Mouse (Mus musculus): ENCODE data around the gene Apbb1. TPM values are rescaled to one million over a fixed set of nuclear protein-coding genes. Genes with fewer than 3 reads are reported as not detected.

The Apbb1 gene
- 10 to 100 TPM; 15.0 to 16.6 TPM for total RNA-seq (2021)
- long read RNA-seq, experiment 1, transcript Apbb1-214 (14 exons, 2,878 nt) = major isoform, 31 of 43 reads
- long read RNA-seq, experiment 1, transcript Apbb1-217 (14 exons, 2,712 nt) = minor isoform, 6 of 43 reads
- long read RNA-seq, experiment 1, partial matches to known transcripts = 3 of 43 reads
- long read RNA-seq, experiment 1, other reads (novel, unspliced or antisense) = 3 of 43 reads
- long read RNA-seq, experiment 2, transcript Apbb1-217 (14 exons, 2,712 nt) = minor isoform, 9 of 54 reads
- long read RNA-seq, experiment 2, transcript Apbb1-214 (14 exons, 2,878 nt) = major isoform, 39 of 54 reads
- long read RNA-seq, experiment 2, partial matches to known transcripts = 1 of 54 reads
- long read RNA-seq, experiment 2, other reads (novel, unspliced or antisense) = 5 of 54 reads

DNA sequence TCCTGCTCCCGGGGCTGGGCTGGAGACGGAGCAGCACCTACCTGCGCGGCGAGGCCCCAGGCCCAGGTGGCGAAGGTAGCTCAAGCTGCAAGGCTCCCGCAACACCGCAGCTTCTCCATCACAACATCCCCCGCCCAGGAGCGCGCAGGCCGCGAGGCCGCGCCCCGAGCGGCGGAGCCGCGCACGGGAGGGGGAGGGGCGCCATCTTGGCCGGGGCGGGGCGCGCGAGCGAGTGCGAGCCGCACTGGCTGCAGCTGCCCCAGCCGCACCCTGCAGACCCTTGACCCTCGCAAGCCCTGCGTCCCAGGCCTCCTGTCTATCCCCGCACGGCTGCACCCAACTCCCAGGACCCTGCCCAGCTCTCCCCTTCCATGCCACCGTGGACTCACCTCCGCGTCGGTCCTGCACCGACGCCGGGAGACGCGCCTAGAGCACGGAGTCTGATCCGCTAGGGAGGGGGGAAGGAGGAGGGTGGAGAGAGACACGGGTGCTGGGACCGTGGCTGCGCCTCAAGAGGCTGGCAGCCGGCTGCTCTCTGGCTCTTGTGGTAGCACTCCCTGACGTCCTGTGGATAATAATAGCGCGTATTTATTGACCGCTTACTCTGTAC lies at the start of gene Apbb1:
Gene Apbb1 (minus strand): TSS at position 560 of the 610 bp plus-strand sequence.
- peak; percentile 69 to 72 for DNase-seq (ENCODE audit: low spot score in 2 of 2)

DNA sequence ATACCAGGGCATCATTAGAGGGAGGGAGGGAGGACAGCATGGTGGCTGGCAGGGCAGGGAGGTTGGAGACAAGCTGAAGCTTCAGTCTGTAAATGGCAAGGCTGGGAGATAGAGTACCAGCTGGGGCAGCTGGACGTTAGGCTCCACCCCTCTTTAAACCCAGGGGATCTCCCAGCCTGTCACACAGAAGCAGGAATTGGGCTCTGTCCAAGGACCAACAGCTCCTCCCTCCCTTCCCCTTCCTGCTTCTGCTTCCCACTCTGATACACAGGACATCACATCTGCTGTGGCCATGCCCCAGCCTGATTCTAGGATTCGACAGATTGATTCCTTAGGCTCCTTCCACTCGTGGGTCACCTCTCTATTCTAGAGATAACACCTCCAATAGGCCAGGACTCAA lies 47.2 kb upstream of the Apbb1 start:
- peak in 1 of 2 experiments; percentile 64 for DNase-seq (ENCODE audit: low spot score in 2 of 2)

DNA sequence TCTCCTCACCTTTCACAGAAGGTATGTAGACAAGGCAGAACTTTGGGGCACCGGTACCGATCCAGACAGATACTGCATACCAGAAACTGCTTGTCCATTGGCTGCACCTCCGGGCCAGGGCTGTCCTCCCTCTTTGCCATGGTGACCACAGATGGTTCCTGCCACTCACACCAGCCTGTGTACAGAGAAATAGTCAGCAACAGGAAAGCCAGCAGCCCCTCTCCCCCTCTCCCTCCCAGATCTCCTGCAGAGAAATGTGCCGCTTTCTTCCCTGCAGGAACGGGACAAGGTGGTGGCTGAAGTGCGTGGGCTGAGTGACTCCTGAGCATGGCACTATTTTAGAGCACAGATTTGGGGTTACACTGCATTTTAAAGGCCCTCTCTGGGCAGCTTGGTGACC lies 43.9 kb upstream of the Apbb1 start:
- DNase-seq (ENCODE audit: low spot score in 2 of 2) = no peak

DNA sequence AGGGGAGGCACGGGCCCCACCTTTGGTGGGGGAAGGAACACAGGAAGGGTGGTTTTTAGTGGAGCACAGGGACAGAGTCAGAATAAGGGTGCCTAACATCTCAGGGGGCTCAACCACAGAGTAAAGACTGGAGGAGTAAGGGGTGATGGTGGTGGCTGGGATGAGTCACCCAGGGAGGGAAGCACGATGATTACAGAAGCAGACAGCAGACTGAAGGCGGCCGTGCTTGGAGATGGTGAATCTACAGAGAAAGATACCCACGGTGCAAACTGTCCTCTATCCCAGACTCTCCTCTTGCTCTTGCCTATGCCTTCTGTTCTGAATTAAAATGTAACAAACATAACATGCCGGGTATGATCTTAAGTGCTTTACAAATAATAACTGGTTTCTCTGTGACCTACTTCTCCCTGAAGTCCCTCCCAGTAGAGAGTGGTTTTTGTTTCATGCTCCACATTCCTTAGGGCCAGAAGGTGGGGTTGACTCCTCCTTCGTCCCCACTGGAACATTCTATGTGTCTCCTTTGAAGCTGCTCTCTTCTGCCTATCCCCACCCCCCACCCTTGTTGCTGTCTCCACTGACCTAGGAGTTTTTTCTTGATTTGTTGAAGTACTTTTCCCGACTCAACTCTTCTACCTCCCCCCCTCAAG lies 40.3 kb upstream of the Apbb1 start:
- no peak for DNase-seq (ENCODE audit: low spot score in 2 of 2)

DNA sequence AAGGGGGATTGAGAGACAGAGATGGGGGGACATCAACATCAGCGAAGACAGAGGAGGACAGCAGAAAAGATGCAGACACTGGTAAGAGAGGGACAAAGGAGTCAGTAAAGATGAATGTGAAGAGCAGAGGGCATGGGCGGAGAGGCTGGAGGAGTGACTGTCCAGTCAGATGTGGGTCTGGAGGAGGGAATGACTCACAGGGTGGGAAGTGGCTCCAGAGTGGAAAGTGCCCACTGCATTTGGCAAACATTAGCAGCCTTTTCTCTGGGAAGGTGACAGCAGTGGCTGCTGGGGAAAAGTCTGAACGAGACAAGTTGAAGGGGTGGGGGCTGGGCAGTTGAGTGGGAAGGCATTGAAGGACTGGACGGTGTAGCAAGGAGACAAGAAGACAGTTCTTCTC lies 39.6 kb upstream of the Apbb1 start:
- no peak for DNase-seq (ENCODE audit: low spot score in 2 of 2)

DNA sequence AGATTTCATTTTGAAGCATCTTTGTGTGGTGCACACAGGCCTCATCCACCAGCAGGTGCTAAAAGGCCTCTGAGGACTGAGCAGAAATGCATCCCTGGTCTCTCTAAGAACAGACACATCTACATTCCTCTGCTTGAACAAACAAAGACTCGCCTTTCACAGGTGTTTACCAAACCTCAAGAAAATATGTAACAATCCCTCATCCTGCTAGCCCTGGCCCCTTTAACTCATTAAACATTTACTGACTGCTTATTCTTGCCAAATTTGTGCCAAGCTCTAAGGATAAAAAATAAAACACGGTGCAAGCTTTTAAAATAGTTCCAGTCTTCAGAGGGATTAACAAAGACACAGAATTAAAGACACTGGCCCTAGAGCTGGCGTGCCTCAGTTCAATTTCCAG lies 38.2 kb upstream of the Apbb1 start:
- no peak for DNase-seq (ENCODE audit: low spot score in 2 of 2)

DNA sequence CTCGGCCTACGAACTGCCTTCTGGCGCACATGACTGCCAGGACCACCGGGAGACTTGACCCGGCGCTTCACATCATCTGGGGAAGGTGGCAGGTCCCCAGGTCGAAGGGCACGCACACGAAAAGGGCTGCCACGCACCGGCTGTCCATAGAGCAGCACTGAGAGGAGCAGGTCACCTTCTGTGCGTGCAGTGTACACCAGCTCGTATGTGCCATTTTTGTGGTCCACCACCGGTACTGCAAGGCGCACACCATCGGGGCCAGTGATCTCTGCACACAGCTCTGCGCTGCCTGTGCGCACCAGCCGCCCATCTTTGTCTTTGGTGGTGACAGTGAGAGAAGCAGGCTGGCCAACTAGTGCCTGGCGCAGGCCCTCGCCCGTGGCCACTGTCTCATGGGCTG lies 36.4 kb upstream of the Apbb1 start:
- no peak for DNase-seq (ENCODE audit: low spot score in 2 of 2)

DNA sequence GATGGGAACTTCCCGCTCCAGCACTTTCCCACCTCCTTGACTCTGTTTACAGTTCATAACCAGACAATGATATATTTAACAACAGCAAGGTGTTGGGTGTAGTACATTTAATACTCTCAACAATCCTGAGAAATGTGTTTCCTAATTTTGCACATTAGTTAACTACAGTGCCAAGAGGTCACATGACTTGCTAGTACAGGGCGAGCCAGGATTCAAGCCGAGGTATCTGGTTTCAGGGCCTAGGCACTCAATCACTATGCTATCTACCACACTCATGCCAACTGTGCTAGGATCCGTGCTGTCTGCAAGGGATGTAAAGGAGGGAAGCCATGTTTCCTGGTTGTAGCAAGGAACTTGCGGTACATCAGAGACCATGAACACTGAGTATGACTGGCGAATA lies 35.1 kb upstream of the Apbb1 start:
- DNase-seq (ENCODE audit: low spot score in 2 of 2) = no peak

DNA sequence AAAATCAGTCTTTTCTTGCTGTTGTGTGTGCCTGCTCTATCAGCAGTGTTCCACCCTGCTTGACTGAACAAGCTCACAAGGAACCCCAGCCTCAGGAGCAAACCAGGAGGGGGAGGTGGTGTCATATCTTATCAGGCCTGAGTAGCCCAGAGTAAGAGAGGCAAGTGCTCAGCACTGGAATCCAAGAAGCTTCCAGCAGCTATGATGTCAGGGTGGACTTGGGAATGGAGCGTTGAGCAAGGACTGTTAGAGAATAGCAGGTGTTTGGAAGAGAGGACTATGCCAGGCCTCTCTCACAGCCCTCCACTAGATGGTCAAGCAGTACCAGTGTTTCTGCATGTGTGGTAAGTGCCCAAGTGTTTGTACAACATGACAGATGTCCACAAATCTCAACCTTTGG lies 34.3 kb upstream of the Apbb1 start:
- no peak for DNase-seq (ENCODE audit: low spot score in 2 of 2)

DNA sequence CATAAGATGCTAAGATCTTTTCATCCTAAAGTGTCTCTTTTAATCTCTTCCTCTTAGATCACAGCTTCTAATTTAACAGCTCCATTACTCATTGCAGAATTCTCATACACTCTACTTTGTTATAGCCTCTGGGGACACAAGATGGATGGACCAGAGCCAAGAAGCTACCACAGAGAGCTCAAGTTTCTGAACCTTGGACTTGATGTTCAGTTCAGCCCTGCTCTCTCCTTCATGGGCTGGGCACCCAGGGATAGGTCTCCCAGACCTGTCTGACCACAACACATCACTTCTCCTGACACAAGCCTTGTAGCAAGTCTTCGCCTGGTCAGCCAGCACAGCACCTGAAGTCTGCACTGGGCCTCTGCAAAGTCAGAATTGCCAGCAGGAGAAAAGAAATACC lies 32.9 kb upstream of the Apbb1 start:
- no peak for DNase-seq (ENCODE audit: low spot score in 2 of 2)

DNA sequence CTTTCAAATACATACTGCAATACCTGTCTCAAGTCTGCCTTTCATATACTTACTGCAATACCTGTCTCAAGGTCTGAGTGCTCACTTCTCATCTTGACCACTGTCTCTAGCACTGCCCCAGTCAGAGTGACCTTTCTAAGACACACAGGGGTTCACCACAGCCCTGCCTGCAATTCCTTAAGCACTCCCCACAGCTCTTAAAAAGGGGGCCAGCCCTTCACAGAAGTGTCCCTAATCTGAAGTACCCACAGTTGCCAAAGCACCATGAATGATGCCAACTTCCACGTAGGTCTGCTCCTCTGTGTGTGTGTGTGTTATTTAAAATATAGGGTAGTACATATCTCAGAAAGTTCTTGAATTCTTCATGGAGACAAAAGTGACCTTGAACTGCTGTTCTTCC lies 30.3 kb upstream of the Apbb1 start:
- no peak for DNase-seq (ENCODE audit: low spot score in 2 of 2)

DNA sequence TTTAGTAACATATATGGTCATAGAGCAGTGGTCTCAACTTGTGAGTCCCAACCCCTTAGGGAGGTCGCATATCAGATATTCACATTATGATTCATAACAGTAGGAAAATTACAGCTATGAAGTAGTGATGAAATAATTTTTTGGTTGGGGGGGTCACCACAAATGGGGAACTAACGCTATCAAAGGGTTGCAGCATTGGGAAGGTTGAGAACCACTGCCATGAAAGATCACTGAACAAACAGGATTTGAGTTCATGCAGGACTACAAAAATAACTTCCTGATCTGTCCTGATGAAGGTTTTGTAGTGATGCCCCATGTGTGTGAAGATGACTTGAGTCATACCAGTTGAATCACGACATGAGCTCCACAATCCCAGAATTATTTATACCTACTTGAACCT lies 27.0 kb upstream of the Apbb1 start:
- DNase-seq (ENCODE audit: low spot score in 2 of 2) = no peak

DNA sequence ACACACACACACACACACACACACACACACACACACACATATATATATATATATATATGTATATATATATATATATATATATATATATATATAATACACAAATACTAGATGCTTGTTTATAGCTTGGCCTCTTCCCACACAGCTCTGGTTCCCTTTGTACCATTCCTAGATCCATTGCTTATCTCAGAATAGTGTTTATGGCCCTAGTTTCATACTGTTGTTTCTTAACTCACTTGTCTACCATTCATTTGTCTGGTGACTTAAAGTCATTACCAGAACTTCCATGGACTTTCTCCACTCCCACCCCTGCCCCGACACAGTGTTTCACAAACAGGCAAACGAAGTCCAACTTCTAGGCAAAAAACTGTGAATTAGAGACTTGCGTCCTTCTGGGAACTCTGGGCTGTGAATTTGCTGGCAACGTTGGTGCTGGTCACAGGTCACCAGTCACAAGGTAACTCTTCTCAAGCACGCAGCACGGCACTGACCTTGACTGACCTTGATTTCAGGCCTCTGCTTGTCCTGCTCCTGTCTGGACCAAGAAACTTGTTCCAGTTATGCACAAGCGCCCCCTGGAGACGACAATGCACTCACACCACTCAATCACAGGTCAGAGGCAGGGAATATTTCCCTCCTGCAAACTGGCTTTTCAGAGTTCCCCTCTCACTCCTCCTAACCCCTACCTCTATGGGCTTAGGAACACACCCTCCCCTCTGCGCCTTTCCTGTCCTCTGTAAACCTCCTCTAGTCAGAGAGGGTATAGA lies 21.6 kb upstream of the Apbb1 start:
- DNase-seq (ENCODE audit: low spot score in 2 of 2) = peak in 1 of 2 experiments; percentile 67

DNA sequence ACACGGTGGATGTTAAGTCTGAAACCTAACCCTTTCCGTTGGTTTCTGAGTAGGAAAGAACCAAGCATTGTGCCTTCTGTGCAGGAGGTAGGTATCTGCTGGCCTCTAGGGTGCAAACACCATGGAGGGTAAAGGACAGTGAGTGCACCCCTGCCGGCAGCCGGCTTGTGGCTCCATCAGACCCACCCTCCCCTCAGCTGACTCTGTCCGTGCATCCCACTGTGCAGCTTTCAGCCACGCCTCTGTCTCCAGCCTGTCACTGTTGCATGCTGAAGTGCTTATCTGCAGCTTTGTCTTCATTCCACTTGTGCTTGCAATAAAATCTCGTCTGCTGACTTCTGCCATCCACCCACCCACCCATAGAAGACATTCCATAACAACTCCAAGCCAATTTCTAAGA lies 8.6 kb upstream of the Apbb1 start:
- no peak for DNase-seq (ENCODE audit: low spot score in 2 of 2)

DNA sequence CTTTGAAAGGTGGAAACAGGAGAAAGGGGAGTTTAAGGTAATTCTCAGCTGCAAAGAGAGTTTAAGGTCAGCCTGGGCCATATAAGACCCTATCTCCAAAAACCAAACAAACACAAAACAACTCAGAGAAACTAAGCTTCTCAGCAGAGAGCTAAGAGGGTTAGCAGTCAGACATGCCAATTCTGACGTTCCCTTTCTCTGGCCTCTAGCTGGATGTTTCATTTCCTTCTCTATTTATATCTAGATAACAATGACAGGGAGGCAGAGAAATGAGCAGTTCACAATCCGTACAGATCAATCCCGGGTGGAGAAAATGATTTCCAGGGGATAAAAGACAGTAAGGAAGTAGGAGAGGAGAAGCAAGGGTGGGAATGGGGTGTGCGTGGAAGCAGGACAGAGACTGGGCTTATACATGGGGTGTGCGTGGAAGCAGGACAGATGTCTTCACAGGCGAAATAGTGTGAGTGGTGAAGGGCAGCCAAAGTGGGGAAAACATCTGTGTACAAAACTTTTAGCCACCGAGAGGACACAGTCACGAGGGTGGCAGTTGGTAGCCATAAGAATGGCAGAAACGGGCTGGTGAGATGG lies 7.0 kb upstream of the Apbb1 start:
- DNase-seq (ENCODE audit: low spot score in 2 of 2) = no peak

DNA sequence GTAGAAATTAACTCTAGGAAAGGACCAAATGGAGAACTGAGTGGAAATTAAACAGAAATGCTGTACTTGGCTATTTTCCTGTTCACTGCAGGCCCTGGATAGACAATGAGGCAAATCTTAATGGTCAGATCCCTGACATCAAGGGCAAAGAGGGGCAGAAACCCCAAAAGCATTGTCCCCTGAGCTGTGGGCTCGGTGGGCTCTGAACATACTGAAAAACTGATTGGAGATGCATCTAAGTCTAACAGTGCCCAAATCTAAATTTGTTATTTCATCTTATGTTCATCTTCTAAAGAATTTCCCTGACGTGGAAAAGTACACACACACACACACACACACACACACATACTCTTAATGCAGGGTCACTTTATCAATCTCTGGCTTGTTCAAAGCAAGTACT lies 506 bp upstream of the Apbb1 start:
- DNase-seq (ENCODE audit: low spot score in 2 of 2) = no peak

DNA sequence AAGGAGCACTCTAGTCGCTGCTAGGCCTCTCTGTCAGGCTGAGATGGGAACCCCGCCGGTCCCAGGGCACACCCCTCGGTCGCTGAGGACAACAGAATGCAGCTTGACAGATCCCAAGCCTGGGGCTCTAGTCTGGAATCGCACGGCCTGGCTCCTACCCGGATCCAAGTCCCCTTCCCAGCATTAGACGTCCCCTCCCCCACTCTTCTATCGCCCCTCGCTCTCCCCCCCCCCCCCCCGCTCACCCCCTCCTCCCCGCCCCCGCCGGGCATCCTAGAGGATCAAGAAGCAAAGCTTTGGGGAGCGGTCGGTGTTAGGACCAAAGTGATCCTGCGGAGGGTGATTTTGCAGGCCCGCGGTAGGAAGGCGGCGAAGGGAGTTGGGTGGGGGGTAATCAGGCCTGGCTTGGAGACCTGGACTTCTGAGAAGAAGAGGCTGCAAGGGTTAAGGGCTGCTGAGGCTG lies 795 bp downstream of the Apbb1 start:
- no peak for DNase-seq (ENCODE audit: low spot score in 2 of 2)

DNA sequence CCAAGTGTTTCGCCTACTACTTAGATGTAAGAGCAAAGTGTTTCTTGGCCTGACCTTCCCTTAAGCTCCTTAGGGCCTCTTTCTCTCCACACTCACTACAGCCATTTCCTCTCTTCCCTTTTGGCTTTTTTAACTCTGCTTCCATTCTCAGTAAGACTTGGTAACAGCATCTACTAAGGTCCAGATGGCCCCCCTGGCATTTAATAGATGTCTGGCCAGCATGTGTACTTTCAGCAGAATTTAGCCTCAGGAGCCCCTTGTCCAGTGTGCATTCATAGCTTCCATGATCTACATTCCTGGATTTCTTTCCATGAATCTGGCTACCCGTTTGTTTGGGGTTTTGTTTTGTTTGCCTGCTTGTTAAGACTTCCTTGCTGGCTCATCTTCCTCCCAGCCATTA lies 3.0 kb downstream of the Apbb1 start:
- DNase-seq (ENCODE audit: low spot score in 2 of 2) = no peak

DNA sequence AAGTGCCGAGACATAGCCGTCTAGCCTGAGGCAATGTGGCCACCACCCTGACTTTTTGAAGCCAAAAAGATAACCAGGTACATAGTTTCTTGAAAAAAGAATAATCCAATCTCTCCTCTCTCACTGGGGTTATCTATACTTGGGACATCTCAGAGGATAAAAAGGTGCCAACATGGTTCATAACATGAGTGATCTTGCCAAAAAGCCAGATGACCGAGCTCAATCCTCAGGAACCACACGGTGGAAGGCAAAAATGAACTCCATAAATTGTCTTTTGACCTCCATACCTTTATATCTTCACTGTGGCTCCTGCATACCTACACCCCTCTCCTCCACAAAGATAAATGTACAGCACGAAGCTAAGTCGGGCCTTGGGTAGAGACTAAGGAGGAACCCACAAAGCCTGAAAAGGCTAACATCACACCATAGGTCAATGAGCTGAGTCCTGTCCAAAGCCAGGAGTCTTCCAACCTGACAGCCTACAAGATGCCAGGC lies 4.0 kb downstream of the Apbb1 start:
- no peak for DNase-seq (ENCODE audit: low spot score in 2 of 2)

DNA sequence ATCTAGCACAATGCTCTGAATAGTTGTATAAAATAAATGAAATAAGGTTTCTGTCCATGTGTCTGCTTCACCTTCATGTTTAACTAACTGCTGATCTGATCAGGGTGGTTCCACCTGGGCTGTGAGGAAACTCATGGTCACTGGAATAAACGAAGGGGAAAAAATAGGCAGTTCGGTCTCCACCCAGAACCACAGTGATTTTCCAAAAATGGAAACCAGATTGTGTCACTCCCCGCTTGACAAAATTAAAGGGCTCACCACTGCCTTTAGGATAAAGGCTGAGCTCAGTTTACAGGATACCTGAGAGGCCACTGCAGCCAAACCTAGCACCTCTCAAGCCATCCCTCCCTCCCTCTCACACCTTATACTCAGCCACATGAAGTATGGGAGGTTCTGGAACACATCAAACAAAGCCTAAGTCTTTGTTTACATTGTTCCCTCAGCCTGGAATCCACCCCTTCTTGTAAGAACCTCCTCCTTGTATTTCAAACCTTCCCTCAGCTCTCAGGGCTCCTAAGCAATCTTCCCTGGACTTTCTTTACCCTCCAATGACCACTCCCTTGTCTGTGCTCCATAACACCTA lies 5.2 kb downstream of the Apbb1 start:
- no peak for DNase-seq (ENCODE audit: low spot score in 2 of 2)

DNA sequence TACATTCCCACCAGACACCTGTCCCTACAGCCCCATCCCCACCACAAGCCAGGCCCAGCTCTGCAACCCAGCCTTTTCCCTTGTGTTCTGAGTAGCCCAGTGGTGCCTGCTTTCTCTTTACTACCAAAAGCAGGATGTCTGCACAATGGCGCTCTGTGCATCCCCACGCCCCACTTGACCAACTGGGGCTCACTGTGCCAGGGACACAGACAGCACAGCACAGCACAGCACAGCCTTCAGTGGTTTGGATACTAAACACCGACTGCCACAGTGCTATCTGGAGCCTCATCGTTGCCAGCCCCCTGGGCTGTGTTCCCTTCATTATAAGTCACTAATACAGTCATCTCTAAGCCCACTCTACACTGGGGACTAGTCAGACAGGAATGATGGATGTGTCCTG lies 6.9 kb downstream of the Apbb1 start:
- no peak for DNase-seq (ENCODE audit: low spot score in 2 of 2)

All from gastrocnemius, postnatal 4 days (tissue).